Mouse (Mus musculus) erythroblast, adult 5-6 weeks (primary cell): ENCODE measurements around the gene Ppp1r27. TPM values are rescaled to one million over a fixed set of nuclear protein-coding genes. Genes with fewer than 3 reads are reported as not detected.
"Not testable (repeated sequence)": the region's sequence is repeated elsewhere in the genome, so short reads cannot be mapped to it uniquely, and the experiment has no call there.

Source experiments
- ATAC-seq: replicated peaks from 2 replicates; pipeline ENCODE4 v1.8.0; 2016; ENCODE audit warnings: moderate number of reproducible peaks, mild to moderate bottlenecking, moderate TSS enrichment, inconsistent platforms; ENCODE audit not compliant: poor library complexity, low FRiP score, severe bottlenecking
- total RNA-seq, 2 experiments: library from RNA; stranded (forward) in 1 of 2; stranded (reverse) in 1 of 2; fragments of 150-400 nt in 1 of 2; fragments of 200-764, 138-1000 nt in 1 of 2; gene quantifications; 2 replicates each; pipeline versions ENCODE4 v1.2.3 to v1.2.4; 2015 to 2017; ENCODE audit warnings: low replicate concordance in 2 of 2

Gene Ppp1r27
- total RNA-seq, 2 experiments from 2014 or later, result not detected

DNA sequence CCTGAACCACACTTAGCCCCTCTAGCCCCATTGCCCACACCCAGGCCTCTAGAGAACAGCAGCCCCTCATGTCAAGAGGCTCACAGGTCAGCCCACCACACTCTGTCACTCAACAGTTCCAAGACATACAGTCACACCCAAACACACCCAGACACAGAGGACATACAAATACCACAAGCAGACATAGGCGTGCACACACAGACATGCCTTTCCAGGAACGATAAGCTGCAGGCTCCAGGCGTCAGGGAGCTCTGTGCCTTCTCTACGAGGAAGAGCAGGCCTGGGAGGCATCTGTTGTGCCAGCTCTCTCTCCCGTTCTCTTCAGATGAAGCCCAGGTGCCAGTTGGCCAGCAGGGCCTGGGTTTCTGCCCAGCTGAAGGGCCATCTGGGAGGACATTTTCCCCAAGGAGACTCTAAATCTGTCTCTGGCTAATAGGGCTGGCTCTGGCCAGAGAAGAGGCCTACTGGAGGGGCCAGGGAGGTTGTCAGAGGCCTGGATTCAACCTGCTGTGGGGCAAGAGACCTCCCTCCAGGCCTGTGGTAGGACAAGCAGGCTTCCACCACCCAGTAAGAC lies 29.9 kb downstream of the Ppp1r27 start:
- ATAC-seq, result 0 out of 2 replicates have a peak, but pooled peaks have one; percentile 22

DNA sequence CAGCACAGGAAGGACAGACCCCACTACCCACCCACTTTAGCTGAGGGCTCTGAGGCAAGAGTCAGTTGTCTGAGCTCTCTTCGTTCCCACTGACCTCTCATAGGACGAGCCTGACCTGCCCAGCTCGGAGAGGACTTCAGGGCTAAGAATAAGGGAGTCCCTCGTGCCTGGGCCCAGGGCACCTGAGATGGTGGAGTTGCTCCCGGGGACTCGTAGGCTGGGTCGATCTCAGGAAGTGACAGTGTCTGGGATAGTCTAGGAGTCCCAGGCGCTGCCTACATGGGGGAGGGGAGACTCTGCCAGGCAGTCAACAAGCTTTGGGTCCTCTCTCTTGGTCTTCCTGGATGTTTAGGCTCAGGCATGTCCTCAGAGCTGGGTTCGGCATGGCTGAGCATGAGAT lies 30.4 kb downstream of the Ppp1r27 start:
- no peak for ATAC-seq

DNA sequence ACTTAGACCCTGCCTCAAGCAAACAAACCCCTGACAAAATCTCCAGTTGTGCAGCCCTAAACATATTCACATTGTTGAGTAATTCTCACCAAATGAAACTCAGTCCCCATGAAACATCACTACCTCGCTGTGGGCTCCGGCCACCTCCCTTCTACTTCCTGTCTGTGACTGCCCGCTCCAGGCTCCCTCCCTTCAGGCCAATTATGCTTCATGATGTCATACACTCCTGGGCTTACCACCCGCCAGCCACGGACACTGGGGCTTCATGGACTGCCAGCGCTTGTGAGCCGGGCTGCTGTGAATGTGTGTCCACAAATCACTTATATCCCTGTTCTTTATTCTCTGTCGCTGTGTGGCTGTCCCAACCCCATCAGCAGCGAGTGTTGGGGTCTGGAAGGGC lies 31.2 kb downstream of the Ppp1r27 start:
- ATAC-seq, result no peak

DNA sequence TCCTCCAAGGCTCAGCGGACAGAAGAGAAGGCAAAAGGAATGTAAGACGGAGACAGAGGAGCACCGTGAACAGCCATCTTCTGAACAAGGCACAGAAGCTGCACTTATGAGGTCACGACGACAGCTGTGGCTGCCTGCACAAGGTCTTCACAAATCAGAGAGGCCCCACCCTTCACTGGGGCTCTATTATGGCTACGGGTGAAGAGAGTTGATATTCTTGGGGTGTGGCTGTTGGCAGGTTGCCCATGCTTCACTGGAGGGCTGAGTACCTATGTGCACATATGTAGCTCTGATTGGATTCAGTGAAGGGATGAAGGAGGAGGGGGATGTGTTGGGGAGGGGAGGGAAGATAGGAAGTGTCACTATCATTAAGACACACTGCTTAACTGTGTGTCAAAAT lies 32.4 kb downstream of the Ppp1r27 start:
- ATAC-seq, result no peak

DNA sequence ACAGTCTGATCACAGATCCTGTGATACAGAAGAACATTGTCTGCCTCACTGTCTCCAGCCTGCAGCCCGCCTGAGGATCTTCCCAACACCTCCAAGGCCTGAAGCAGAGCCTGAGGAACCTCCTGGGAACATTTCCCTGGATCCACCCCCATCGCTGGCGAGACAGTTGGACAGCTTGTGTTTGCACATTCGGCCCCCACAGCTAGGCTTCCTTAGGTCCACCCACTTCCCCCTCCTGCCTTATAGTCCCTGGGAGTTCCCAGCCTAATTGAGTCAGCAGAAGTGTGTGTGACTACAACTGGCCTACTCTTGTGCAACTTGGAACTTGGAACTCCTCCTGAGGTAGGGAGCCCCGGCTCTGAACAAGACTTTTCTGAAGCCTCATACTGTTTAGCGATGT lies 32.9 kb downstream of the Ppp1r27 start:
- no peak for ATAC-seq

DNA sequence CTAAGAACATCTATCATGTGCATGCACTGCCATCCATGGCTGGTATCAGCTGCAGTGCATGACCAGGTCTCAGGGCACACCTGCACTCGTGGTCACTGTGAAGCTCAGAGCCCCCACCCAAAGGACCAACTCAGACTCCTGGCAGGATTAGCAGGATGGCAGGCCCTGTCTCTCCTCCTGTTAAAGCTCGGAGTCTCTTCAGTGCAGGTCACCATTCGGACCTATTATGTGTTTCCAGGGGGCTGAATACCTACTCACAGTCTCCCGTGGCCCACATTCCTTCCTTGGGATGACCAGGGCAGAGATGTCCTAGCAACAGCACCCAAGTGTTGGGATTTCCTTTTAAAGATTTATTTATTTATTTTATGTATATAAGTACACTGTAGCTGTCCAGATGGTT lies 33.8 kb downstream of the Ppp1r27 start:
- no peak for ATAC-seq

DNA sequence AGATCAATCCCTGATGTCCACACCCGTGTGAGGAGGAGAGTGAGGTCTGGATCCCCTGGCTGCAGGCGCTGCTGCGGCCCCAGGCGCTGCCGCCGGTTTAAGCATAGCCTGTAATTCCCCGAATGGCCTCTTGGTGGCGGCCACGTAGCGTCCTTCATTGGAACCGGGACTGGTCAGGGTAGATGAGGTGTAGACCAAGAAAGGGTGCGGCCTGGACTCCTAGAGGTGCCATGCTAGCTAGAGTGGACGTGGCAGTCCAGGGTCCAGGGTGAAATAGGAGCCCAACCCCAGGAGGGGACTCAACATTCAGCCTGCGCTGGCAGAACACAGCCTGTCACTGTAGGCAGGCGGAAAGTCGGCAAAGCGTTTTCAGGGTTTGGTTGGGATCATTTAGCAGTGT lies 35.3 kb downstream of the Ppp1r27 start:
- ATAC-seq, result peak; percentile 82

DNA sequence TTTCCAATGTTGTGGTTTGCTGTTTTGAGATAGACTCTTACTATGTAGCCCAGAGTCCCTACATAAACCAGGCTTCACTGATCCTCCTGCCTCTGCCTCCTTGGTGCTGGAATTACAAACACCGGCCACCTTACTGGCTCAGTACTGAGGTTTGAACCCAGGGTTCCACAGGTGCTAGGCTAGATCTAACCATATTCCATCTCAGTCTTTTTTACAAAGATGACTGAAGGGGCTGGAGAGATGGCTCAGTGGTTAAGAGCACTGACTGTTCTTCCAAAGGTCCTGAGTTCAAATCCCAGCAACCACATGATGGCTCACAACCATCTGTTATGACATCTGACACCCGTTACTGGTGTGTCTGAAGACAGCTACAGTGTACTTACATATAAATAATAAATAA lies 36.7 kb downstream of the Ppp1r27 start:
- ATAC-seq, result not testable (repeated sequence)

DNA sequence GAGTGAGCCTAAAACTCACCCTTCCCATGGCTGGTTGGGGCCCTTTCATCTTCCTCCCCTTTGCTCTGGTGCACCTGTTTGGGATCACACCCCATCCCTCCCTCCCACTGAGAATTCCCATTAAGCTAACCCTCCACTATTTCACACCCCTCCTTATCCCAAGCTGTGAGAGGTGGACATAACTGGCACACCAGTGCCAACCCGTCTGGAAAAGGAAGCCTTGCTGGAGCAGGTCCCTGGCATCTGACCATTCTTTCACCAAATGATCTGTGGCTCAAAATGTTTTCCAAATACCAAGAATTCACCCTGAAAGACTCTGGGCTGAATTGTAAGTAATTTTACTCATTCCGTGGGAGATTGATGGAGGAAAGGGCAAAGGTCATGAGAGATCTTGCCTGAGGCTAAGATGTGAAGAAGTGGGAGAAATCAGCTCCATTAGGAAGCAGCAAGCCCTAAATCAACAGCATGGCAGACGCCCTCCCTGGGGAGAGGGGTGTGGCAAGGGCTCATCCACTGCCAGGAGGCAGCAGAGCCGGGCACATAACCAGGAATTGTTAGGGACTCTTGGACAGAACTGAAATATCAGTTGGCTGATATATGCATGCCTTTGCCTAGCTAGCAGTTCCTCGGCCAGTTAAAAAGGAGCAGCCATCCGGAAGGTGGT lies 38.0 kb downstream of the Ppp1r27 start:
- ATAC-seq, result no peak

DNA sequence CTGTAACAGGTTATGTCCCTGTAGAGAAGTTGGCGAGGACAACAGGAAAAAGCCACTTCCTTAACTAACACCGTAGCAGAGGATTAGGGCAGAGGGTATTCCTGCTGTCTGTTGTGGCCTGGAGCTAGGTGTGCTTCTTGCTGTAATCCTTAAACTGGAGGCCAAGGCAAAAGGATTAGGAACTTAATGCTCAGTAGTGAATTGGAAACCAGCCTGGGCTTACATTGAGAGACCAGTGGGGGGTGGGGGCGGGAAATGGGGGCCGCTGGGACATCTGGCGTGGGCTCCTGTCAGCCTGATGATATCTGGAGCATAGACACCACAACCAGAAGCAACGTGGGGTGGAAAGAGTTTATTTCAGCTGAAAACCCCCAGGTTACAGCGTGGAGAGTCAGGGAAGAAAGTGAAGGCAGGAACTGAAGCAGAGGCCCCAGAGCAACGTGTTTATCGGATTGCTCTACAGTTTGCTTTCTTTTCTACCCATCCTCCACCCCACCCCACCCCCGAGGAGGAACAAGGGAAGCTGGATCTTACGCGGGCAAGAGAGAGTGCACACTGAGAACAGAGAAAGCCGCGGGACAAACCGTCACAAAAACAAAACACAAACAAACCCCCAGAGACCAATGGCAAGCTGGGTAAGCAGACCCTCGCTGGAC lies 40.4 kb downstream of the Ppp1r27 start:
- ATAC-seq, result 0 out of 2 replicates have a peak, but pooled peaks have one; percentile 42

DNA sequence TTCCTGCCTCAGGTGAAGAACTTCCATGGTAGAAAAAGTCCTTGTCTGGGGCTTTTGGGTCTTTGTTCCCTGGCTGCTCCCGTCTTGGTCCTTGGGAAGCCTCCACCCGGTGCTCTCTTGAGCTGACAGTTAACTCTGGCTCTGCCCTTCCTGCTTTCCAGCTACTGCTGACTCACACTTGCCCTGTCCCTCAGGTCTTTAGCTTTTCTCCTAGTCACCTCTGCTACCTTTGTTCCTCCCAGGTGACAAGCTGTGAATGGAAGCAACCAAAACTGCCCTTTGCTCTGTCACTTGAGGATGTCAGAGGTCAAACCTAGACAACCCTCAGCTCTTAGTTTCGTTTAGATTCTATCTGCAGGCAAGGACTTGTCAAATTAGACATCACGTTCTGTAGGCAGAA lies 41.0 kb downstream of the Ppp1r27 start:
- peak; percentile 50; the same call in 1 of the 2 replicates for ATAC-seq

DNA sequence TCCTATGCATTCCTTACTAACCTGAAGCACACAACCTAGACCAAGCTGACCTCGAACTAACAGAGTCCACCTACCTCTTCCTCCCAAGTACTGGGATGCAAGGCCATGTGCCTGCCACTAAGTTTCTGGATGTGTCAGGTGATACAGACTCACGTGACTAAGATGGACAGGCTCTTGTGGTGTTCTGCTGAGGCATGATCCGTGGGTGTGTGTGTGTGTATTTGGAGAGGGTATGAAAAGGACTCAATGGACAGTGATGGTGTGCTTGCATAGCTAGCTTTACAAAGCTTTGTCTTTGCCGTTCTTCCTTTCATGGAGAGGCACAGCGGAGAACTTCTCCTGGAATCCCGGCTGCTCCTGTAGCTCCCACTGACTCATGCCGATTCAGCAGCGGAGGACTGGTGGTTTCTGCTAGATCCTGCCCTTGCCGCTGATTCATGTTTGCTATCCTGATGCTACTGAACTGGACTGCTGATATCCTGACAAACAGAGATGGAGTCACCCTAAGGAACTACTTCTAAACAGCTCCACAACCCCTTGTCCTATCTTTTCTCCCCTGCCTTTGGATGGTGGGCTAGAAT lies 42.6 kb downstream of the Ppp1r27 start:
- no peak for ATAC-seq

DNA sequence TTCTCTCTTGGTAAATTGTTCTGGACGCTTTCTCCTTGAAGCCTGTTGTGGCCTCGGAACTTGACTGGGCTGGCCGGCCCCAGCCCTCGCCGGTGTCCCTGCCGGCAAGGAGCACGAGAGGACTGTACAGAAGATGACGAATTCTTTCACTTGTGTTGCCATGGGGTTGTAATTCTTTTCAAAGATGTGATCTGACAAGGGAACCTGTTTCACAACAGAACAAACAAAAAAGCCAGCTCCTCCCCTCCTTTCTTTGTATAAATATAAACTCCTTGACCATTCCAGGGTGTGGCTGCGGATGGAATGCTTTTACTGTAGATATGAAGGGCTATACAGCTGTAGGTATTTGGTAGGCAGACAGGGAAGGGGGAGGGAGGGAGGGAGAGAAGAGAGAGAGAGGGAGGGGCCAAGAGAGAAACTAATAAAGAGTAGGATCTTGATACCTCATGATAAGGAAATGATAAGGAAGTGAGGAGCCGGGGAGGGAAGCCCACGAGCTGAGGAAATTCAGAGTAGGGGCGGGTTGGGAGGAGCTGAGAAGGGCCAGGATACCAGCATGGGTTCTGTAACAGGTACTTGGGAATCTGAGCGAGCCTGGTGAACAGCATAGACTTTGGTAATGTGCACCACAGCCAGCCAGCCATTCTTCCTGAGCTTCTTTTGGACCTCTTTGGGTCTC lies 43.2 kb downstream of the Ppp1r27 start:
- ATAC-seq, result no peak

DNA sequence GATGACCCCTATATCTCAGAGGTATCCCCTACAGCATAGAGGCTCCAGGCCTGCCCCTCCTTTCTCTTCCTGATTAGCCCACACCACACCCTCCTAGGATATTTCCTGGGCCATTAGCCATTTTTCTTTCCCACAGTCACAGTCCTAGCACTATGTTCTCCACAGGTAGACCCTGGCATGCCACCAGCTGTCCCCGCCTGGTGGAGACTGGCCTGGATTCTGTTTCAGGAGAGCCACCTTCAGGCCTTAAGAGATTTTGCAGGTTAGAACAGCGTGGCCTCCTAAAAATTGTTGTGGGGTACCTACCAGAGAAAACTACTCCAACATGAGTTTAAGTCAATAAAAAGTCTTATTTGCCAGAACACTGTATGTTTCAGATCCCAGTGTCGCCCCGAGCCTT lies 44.0 kb downstream of the Ppp1r27 start:
- ATAC-seq, result peak; percentile 19; the same call in 1 of the 2 replicates

DNA sequence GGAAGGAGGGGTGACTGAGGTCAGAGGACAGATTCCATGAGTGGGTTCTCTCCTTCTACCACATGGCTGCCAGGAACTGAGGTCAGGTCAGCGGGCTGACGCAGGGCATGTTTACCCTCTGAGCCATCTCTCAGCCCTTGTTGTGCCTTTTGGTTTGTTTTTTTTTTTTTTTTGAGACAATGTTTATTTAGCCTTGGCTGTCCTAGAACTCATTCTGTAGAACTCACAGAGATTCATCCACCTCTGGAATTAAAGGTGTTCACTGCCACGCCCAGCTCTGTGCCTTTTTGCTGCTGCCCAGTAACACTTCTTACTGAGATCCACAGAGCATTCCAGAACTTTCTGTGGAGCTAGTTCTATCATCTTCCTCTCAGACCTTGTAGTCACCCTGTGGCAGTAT lies 45.3 kb downstream of the Ppp1r27 start:
- ATAC-seq, result no peak

DNA sequence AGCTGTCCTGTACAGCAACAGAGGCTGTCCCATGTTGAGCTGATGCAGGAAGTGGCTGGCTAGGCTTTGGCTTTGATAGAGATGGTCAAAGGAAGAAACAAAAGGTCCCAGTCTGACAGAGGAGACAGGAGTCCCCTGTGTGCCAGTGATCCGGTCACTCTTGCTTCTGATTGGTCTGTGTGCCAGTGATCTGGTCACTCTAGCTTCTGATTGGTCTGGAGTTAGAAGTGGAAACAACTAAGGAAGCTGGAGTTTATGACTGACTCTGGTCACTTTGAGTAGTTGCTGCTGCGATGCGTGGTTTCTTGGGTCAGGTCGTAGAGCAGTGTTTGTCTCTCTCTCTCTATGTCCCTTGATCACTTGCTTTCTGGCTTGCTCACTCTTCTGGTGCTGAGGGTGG lies 49.2 kb downstream of the Ppp1r27 start:
- no peak for ATAC-seq

DNA sequence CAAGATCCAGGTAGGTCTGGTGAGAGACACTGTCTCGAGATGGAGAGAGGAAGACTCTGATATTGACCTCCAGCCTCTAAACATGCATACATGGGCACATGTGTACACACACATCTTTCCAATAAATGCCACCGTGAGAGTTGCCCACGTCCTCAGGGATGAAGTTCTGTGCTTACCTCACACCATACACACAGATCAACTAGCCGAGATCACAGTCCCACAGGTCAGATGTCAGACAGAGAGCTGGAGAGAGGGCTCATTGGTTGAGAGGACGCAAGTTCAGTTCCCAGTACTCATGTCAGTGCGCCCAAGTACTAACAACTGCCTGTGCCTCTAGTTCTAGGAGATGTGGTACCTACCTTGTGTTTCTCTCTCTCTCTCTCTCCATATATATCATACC lies 49.9 kb downstream of the Ppp1r27 start:
- ATAC-seq, result no peak

DNA sequence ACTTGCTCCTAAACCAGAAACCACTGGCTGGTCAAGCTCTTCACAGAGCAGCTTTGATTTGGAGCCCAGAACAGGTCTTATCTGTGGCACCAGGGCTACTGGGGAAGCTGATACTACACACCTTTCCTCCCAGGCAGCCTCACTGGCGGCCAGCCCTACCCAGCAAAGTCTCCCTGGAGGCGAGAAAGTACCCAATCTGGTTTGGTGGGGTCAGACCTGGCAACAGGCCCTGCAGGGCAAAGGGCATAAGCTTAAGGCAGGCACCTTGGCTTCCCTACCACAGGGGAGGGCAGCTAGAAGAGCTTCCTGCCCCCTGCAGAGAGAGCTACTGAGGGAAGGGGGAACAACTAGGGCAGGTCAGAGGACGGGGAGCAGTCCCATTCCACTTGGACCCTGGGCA lies 50.6 kb downstream of the Ppp1r27 start:
- no peak for ATAC-seq
